Mouse (Mus musculus) megakaryocyte, embryonic 14.5 days (primary cell): ENCODE results near the gene Zfand6.

Experiments
- FLI1 ChIP-seq: IDR thresholded peaks from 2 replicates; pipeline ENCODE4 v1.6.1; 2012; ENCODE audit warnings: low read length, inconsistent platforms, mixed read lengths
- GATA1 ChIP-seq: IDR thresholded peaks from 3 replicates; pipeline ENCODE4 v1.6.1; 2012; ENCODE audit warnings: mixed read lengths, low read length, inconsistent platforms, borderline replicate concordance

- TF ChIP-seq GATA1 (no peak), FLI1 (no peak)
Observed at GRCm38 (mm10) chr7:84731076-84731475, 41.3 kb upstream of the Zfand6 start.
